ENCODE assay signal across 21 mouse cellular contexts in the genomic region with DNA sequence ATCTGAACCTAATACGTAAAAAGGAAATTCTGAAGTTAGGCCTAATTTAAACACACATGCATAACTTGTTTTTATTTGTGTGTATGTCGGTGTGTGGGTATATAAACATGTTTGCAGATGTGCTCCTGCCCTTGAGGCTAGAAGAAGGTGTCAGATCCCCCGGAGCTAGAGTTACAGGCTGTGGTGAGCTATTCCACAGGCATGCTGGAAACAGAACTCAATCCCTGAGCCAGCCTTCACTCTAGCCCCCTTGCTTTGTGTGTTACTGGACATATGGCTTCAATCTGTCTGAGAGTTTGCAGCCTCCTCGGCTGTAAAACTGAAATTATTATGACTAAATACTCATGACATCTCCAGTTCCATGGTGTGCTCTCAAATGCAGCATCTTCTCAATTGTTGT.
DNase-seq lines count a peak whose midpoint lies in the region; ATAC-seq and TF ChIP-seq lines count a peak whose summit lies in the region.
"Had no signal": no experiment of that assay in that cellular context is flagged by ENCODE, and none has a peak within 500 bp of the region (broad histone marks: within the 10 kb centered on the region; RNA-seq: fewer than 3 reads in every experiment).

No protein-coding gene starts in this region.

- H3K9ac ChIP-seq in kidney, postnatal 0 days (ENCODE audit: low read depth, low read length): no peak overlapping the region
- H3K9ac ChIP-seq in kidney, embryonic 16.5 days (replicated peaks; ENCODE audit: low read length): no peak overlapping the region
- H3K9ac ChIP-seq in embryonic facial prominence, embryonic 14.5 days (ENCODE audit: low read depth, low read length): no peak overlapping the region
- H3K9ac ChIP-seq: forebrain, embryonic 15.5 days; hindbrain, embryonic 12.5 days; liver, postnatal 0 days; midbrain, embryonic 13.5 days had no signal

- H3K4me1 ChIP-seq in kidney, postnatal 0 days (replicated peaks; ENCODE audit: insufficient read depth, low read length): no peaks in the 10 kb centered on the region
- H3K4me1 ChIP-seq in kidney, embryonic 16.5 days (ENCODE audit: insufficient read depth, low read length): no peaks in the 10 kb centered on the region
- peaks cover 5% of the 10 kb centered on the region; the same call in 1 of the 2 replicates for H3K4me1 ChIP-seq in embryonic facial prominence, embryonic 10.5 days
- H3K4me1 ChIP-seq in embryonic facial prominence, embryonic 14.5 days (ENCODE audit: control insufficient read depth, insufficient read depth, low read length): peaks cover 12% of the 10 kb centered on the region
- H3K4me1 ChIP-seq: hindbrain, embryonic 12.5 days had no signal

- no peak for ATAC-seq in kidney, postnatal 0 days (replicated peaks; ENCODE audit: low FRiP score, low read depth)
- ATAC-seq in kidney, embryonic 16.5 days (ENCODE audit: low FRiP score, low TSS enrichment): no peak
- ATAC-seq in embryonic facial prominence, embryonic 14.5 days (ENCODE audit: low read depth): peak; percentile 69
- ATAC-seq: CD4-positive, CD25-positive, alpha-beta regulatory T cell, adult 4 months; forebrain, embryonic 15.5 days; inflammation-experienced regulatory T-cells, adult 6 months; liver, postnatal 0 days; midbrain, embryonic 13.5 days had no signal

- WGBS in kidney, postnatal 0 days: 60% methylated on average over 4 of the region's 4 CpGs
- WGBS in kidney, embryonic 16.5 days: 63% methylated on average over 4 of the region's 4 CpGs
- WGBS in embryonic facial prominence, embryonic 10.5 days: 64% methylated on average over 4 of the region's 4 CpGs
- 34% methylated on average over 4 of the region's 4 CpGs for WGBS in embryonic facial prominence, embryonic 14.5 days

- no peaks in the 10 kb centered on the region for H3K9me3 ChIP-seq in kidney, postnatal 0 days (replicated peaks; ENCODE audit: low read length)
- peaks cover 12% of the 10 kb centered on the region; the same call in 1 of the 2 replicates for H3K9me3 ChIP-seq in kidney, embryonic 16.5 days (ENCODE audit: low read length)
- peaks cover 15% of the 10 kb centered on the region; the same call in 1 of the 2 replicates for H3K9me3 ChIP-seq in embryonic facial prominence, embryonic 10.5 days
- peaks cover 15% of the 10 kb centered on the region; the same call in 1 of the 2 replicates for H3K9me3 ChIP-seq in embryonic facial prominence, embryonic 14.5 days (ENCODE audit: control insufficient read depth, low read length)
- H3K9me3 ChIP-seq: forebrain, embryonic 15.5 days; G1E had no signal

- DNase-seq in kidney, postnatal 0 days (ENCODE audit: low spot score): peak; percentile 37
- peak; percentile 34 for DNase-seq in embryonic facial prominence, embryonic 10.5 days (ENCODE audit: low spot score)
- DNase-seq in embryonic facial prominence, embryonic 14.5 days (ENCODE audit: low spot score): peak; percentile 88
- peak; percentile 34 for DNase-seq in mesoderm, embryonic 11.5 days (ENCODE audit: low read depth, low spot score)
- no peak for DNase-seq in ovary, adult 18-20 months (ENCODE audit: low spot score)
- DNase-seq in heart, adult 18-20 months: no peak
- DNase-seq: cerebellum, postnatal 10 days; gastrocnemius, postnatal 10 days; liver; liver, postnatal 0 days; lung, postnatal 36 days; thymus, adult 18-20 months had no signal

- H3K36me3 ChIP-seq in kidney, postnatal 0 days (ENCODE audit: insufficient read depth, low read length): no peaks in the 10 kb centered on the region
- no peaks in the 10 kb centered on the region for H3K36me3 ChIP-seq in kidney, embryonic 16.5 days (ENCODE audit: insufficient read depth, low read length)
- no peaks in the 10 kb centered on the region for H3K36me3 ChIP-seq in embryonic facial prominence, embryonic 10.5 days (replicated peaks)
- no peaks in the 10 kb centered on the region for H3K36me3 ChIP-seq in embryonic facial prominence, embryonic 14.5 days (ENCODE audit: control insufficient read depth, insufficient read depth, low read length)
- H3K36me3 ChIP-seq: forebrain, embryonic 15.5 days; G1E; hindbrain, embryonic 12.5 days; midbrain, embryonic 13.5 days had no signal

- no peak for TF ChIP-seq CTCF in kidney, postnatal 0 days (IDR thresholded peaks at IDR 0.05; ENCODE audit: low read depth)

- H3K4me3 ChIP-seq in kidney, postnatal 0 days (replicated peaks; ENCODE audit: low read depth, low read length): no peak overlapping the region
- no peak overlapping the region for H3K4me3 ChIP-seq in kidney, embryonic 16.5 days (ENCODE audit: low read length)
- H3K4me3 ChIP-seq in embryonic facial prominence, embryonic 10.5 days: no peak overlapping the region
- no peak overlapping the region for H3K4me3 ChIP-seq in embryonic facial prominence, embryonic 14.5 days (ENCODE audit: low read depth, low read length)
- H3K4me3 ChIP-seq: forebrain, embryonic 15.5 days; hindbrain, embryonic 12.5 days; layer of hippocampus, adult 2 months; left cerebral cortex, adult 2 months; midbrain, embryonic 13.5 days had no signal

- H3K27me3 ChIP-seq in kidney, postnatal 0 days (ENCODE audit: insufficient read depth, low read length): no peaks in the 10 kb centered on the region
- no peaks in the 10 kb centered on the region for H3K27me3 ChIP-seq in kidney, embryonic 16.5 days (ENCODE audit: insufficient read depth, low read length)
- H3K27me3 ChIP-seq in embryonic facial prominence, embryonic 10.5 days (replicated peaks; ENCODE audit: low read depth, poor library complexity, severe bottlenecking): no peaks in the 10 kb centered on the region
- no peaks in the 10 kb centered on the region for H3K27me3 ChIP-seq in embryonic facial prominence, embryonic 14.5 days (replicated peaks; ENCODE audit: control insufficient read depth, insufficient read depth, low read length)
- H3K27me3 ChIP-seq: forebrain, embryonic 15.5 days; hindbrain, embryonic 12.5 days; midbrain, embryonic 13.5 days had no signal

- no peak overlapping the region for H3K4me2 ChIP-seq in kidney, postnatal 0 days (ENCODE audit: low read length)
- H3K4me2 ChIP-seq in kidney, embryonic 16.5 days (replicated peaks; ENCODE audit: low read depth, low read length): no peak overlapping the region
- no peak overlapping the region for H3K4me2 ChIP-seq in embryonic facial prominence, embryonic 14.5 days (ENCODE audit: low read depth, low read length)
- H3K4me2 ChIP-seq: forebrain, embryonic 15.5 days; hindbrain, embryonic 12.5 days; midbrain, embryonic 13.5 days had no signal

- H3K27ac ChIP-seq in kidney, postnatal 0 days: no peak overlapping the region
- H3K27ac ChIP-seq in kidney, embryonic 16.5 days (ENCODE audit: low read length): no peak overlapping the region
- no peak overlapping the region for H3K27ac ChIP-seq in embryonic facial prominence, embryonic 10.5 days (replicated peaks)
- H3K27ac ChIP-seq in embryonic facial prominence, embryonic 14.5 days (replicated peaks; ENCODE audit: low read depth, low read length): peak overlapping the region; percentile 61
- H3K27ac ChIP-seq: forebrain, embryonic 15.5 days; hindbrain, embryonic 12.5 days; layer of hippocampus, adult 2 months; left cerebral cortex, adult 2 months; midbrain, embryonic 13.5 days had no signal

Comparison
In these comparisons a context has a peak if more than half of its experiments do, and no peak if none do; other contexts are left out.
1. DNase-seq: peak in kidney, postnatal 0 days (single experiment), embryonic facial prominence, embryonic 10.5 days (single experiment), embryonic facial prominence, embryonic 14.5 days (single experiment) and mesoderm, embryonic 11.5 days (single experiment); none in ovary, adult 18-20 months (single experiment) and heart, adult 18-20 months (0 of 2).